Mouse (Mus musculus) kidney, adult 2 months (tissue): ENCODE data around the gene Neb. TPM values are rescaled to one million over a fixed set of nuclear protein-coding genes. Genes with fewer than 3 reads are reported as not detected.

ENCODE experiments used
- DNase-seq: peaks from one replicate; pipeline ENCODE4 v3.0.0; 2021
- H3K27ac ChIP-seq: fragments of 200-500 bp; 2 replicates; pipeline ENCODE4 v1.5.1; 2012; ENCODE audit warnings: low read depth, low read length, control low read depth, inconsistent platforms; ENCODE audit not compliant: insufficient read depth
- H3K27me3 ChIP-seq: fragments of 200-500 bp; replicated peaks from 2 replicates; pipeline ENCODE4 v1.6.1; 2012; ENCODE audit warnings: mild to moderate bottlenecking, moderate library complexity, low read length, inconsistent platforms; ENCODE audit not compliant: control insufficient read depth, insufficient read depth
- H3K36me3 ChIP-seq: fragments of 200-500 bp; 2 replicates; pipeline ENCODE4 v1.6.1; 2012; ENCODE audit warnings: mild to moderate bottlenecking, moderate library complexity, low read length, inconsistent platforms; ENCODE audit not compliant: control insufficient read depth, insufficient read depth
- H3K4me1 ChIP-seq: fragments of 200-500 bp; 2 replicates; pipeline ENCODE4 v1.6.1; 2011; ENCODE audit warnings: low read length; ENCODE audit not compliant: control insufficient read depth, insufficient read depth
- H3K4me3 ChIP-seq: fragments of 200-500 bp; 2 replicates; pipeline ENCODE4 v1.5.1; 2011; ENCODE audit warnings: mild to moderate bottlenecking, low read depth, low read length, control low read depth; ENCODE audit not compliant: insufficient read depth
- CTCF ChIP-seq: fragments of 200-500 bp; conservative IDR thresholded peaks from 2 replicates; pipeline ENCODE4 v1.5.1; 2011; ENCODE audit warnings: low read depth, mild to moderate bottlenecking, control low read depth, low read length, moderate library complexity, mixed read lengths; ENCODE audit not compliant: insufficient read depth, insufficient read length
- POLR2A ChIP-seq: fragments of 200-500 bp; IDR thresholded peaks from one replicate; pipeline ENCODE4 v1.6.1; 2011; ENCODE audit warnings: low read depth, low read length, control low read depth
- WGBS: fragments of 180-500 bp; shearing (Covaris S2); methylation state at CpG from one replicate; pipeline ENCODE4 v1.1.7; 2018; 5-methylcytosine and 5-hydroxymethylcytosine counted together
- polyA plus RNA-seq: library from polyadenylated mRNA; depleted of rRNA; stranded (reverse); fragments of >200 nt; gene quantifications from 2 replicates; pipeline ENCODE4 v1.2.3, GENCODE M21; 2012

Gene Neb
- polyA plus RNA-seq, 1 experiment: 5.9 TPM

DNA sequence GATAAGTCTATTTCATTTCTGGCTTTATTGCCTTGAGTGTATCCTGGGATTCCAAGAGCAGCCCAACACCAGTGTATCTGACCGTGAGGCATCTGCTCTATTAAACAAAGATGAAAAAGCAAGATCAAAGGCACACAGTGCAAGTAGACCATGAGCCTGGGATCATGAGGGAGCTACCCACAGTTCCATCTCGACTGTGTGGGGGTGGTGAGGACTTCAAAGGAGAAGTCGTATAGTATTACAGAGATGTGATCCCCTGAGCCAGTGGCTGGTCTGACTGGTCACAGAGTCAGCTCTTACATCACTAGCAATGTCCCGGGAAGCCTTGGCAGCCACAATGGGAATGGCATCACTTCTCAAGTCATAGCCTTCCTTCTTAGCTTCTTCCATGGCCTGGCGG, 140.4 kb downstream of the Neb start:
- WGBS: 34% methylated on average over 5 of the region's 5 CpGs
- no peak for DNase-seq

DNA sequence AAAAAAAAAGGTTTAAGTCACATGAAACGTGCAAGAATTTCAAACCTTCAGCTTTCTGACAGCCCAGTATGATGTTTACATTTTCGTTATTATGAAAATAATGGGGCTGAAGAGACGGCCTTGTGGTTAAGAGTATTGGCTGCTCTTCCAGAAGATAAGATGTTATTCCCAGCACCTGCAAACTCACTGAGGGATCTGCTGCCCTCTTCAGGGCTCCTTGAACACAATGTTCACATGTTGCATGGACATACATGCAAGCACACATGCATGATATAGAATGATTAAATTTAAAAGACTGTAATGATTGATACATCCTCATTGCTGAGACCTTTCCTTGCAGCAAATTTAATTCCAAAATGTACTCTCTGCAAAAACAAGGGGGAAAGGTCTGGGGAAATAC, 150.7 kb downstream of the Neb start:
- H3K4me3 ChIP-seq: no peak overlapping the region
- no peak overlapping the region for H3K27ac ChIP-seq
- no peak for DNase-seq
- no peaks in the 10 kb centered on the region for H3K36me3 ChIP-seq
- no peaks in the 10 kb centered on the region for H3K4me1 ChIP-seq
- WGBS: 55% methylated on average over 3 of the region's 3 CpGs
- TF ChIP-seq CTCF: no peak
- no peak for TF ChIP-seq POLR2A
- H3K27me3 ChIP-seq: no peaks in the 10 kb centered on the region

More for the DNA sequence above, 140.4 kb downstream of the Neb start:
- Histone ChIP-seq H3K4me1 (no peaks in the 10 kb centered on the region), H3K27ac (no peak overlapping the region), H3K36me3 (no peaks in the 10 kb centered on the region), H3K4me3 (no peak overlapping the region), H3K27me3 (no peaks in the 10 kb centered on the region)
- no peak for TF ChIP-seq CTCF
- TF ChIP-seq POLR2A: no peak

DNA sequence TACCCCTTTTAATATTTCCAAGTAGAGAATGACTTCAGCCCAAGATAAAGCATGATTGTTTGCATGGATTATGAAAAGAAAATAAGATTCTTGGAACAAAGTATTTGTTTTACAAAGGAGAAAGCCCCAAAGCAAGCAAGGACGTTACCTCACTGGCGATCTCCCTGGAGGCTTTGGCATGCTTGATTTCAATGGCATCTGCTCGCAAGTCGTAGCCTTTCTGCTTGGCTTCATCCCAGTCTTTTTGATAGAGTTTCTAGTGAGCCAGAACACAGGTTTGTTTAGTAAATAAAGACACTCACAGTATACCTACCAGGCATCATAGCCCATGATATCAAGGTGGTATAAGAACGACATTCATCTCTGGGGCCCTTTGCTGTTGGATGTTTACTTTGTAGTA, 153.9 kb downstream of the Neb start:
- Histone ChIP-seq H3K27me3 (no peaks in the 10 kb centered on the region), H3K4me1 (no peaks in the 10 kb centered on the region), H3K36me3 (no peaks in the 10 kb centered on the region), H3K27ac (no peak overlapping the region), H3K4me3 (no peak overlapping the region)
- no peak for DNase-seq
- WGBS: 61% methylated on average over 5 of the region's 5 CpGs
- no peak for TF ChIP-seq CTCF
- TF ChIP-seq POLR2A: no peak

DNA sequence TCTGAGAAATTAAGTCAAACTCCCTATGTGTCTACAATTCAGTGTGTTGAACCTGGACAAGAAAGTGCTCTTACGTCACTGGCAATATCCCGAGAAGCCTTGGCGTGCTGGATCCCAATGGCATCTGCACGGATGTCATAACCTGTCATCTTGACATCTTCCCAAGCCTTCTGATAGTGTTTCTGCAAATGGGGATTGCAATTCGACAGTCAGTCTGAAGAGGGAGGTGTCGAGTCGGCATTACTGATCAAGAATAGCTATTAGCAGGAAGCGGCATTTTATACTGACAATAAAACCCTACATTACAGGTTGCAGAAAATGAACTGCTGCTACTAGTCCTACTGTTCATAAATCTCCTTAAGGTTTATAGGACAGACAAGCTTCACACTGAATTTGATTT, 158.2 kb downstream of the Neb start:
- H3K27me3 ChIP-seq: no peaks in the 10 kb centered on the region
- DNase-seq: peak; percentile 10
- WGBS: 42% methylated on average over 8 of the region's 8 CpGs
- H3K36me3 ChIP-seq: no peaks in the 10 kb centered on the region
- TF ChIP-seq CTCF (peak; percentile 36), POLR2A (no peak)
- H3K4me1 ChIP-seq: no peaks in the 10 kb centered on the region
- no peak overlapping the region for H3K4me3 ChIP-seq
- H3K27ac ChIP-seq: no peak overlapping the region

DNA sequence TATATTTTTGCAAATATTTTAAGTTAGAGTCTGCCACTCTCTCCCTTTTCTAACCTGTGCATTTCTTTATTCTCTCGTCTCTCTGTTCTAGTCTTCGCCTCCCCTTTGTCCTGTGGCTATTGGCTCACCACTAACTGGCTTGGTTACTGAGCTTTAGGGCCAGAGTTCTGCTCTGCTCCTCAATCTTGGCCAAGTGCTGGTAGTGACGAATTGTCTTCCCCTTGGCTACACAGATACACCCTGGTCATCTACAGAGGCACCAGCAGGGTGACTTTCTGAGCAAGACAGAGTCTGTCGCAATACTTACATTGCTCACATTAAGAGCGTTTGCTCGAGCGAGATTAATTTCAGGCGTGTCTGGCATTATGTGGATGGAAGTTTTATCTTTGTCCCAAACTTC, 162.3 kb downstream of the Neb start:
- WGBS: 92% methylated on average over 8 of the region's 8 CpGs
- no peak for DNase-seq
- Histone ChIP-seq H3K27me3 (no peaks in the 10 kb centered on the region), H3K36me3 (no peaks in the 10 kb centered on the region), H3K4me1 (no peaks in the 10 kb centered on the region), H3K27ac (no peak overlapping the region), H3K4me3 (no peak overlapping the region)
- TF ChIP-seq CTCF (no peak), POLR2A (no peak)

DNA sequence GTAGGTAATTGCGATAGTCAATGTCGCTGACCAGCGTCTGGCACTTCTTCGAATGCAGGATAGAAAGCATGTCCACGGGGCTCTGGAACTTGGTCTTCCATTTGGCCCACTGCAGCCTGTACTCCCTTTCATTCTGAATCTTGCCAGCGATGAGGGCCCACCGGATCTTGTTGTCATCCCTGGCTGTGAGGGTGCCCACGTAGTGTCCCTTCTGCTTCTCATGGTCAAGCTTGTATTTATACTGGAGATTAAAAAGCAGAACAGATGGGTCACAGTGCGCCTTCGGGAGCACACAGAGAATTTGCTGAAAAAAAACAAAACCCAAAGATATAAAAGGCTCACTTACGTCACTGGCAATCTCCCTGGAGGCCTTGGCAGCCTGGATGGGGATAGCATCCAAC, 165.7 kb downstream of the Neb start:
- Histone ChIP-seq H3K36me3 (no peaks in the 10 kb centered on the region), H3K27me3 (no peaks in the 10 kb centered on the region), H3K4me3 (no peak overlapping the region), H3K4me1 (no peaks in the 10 kb centered on the region), H3K27ac (no peak overlapping the region)
- WGBS: 91% methylated on average over 11 of the region's 11 CpGs
- DNase-seq: no peak
- TF ChIP-seq POLR2A (no peak), CTCF (no peak)

DNA sequence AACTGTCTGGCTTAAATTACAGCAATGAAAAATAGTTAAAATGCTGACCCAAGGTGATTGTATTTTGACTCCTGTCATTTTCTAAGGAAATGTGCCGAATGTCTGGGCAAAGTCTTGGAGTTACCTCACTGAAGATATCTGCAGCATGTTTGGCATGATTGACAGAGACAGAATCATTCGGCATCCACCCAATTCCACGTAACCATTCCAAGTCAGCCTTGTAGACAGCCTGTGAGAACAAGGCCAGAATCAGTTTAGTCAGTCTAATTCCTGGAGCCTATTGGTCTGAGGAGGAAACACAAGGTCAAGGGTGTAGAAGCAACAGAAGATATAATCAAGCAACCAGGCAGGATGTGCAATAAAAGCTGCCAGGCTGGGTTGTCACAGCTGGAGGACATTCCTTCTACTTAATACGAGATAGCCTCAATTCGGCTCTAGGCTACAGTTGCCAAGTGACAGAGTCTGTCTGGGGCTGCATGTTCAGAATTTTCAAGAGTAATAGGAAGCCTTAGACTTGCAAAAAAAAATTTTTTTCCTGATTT, 166.8 kb downstream of the Neb start:
- TF ChIP-seq CTCF (no peak), POLR2A (no peak)
- DNase-seq: peak; percentile 17
- H3K4me1 ChIP-seq: no peaks in the 10 kb centered on the region

More for the DNA sequence above, 166.8 kb downstream of the Neb start:
- Histone ChIP-seq H3K4me3 (no peak overlapping the region), H3K27ac (no peak overlapping the region), H3K36me3 (no peaks in the 10 kb centered on the region), H3K27me3 (no peaks in the 10 kb centered on the region)
- 45% methylated on average over 5 of the region's 5 CpGs for WGBS
